ENCODE assay signal across 8 mouse cellular contexts in the genomic region with DNA sequence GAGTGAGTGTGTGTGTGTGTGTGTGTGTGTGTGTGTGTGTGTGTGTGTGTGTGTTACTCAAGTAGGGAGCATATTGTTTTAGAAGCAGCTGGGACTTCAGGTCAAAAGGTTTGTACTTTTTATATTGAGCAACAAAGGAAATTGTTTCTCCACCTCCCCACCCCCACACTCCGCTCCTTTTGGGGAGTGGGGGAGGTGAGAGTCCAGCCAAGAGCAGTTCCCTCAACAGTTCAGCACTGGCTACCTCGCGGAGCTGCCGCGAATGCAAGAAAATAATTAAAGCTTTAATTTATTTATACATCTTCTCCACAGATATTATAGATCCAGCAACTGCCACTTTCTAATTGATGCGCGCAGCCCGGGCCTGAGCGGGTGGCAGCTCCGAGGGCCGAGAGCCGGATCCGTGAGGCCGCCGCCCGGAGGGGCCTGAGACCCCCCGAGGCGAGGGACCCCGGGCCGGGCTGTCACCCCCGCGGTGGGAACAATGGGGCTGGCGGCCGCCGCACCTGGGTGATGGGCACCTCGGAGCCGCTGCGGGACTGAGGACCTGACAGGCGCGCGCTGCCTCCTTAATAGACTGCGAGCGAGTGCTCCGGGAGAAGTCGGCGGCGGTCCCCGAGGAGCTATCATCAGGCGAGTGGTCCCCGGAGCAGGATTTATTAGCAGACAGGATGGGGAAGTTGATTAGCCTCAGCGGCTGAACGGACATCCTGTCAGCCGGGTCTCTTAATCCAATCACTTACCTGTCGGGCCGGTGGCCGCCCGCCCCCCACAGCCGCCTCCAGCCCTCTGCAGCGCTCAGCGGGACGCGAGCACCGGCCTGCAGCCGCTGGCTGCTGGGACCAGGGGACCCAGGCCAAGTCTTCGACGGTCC.
A peak's percentile ranks its signal among the peaks of the same experiment; 100 is the strongest.
DNase-seq lines count a peak whose midpoint lies in the region; ATAC-seq lines count a peak whose summit lies in the region.

No protein-coding gene starts in this region.

- H3K9me3 ChIP-seq in limb, embryonic 11.5 days (ENCODE audit: control insufficient read depth, low read length): no peaks in the 10 kb centered on the region

- H3K4me3 ChIP-seq in limb, embryonic 11.5 days (ENCODE audit: low read depth, low read length): peak overlapping the region; percentile 47

- no peaks in the 10 kb centered on the region for H3K36me3 ChIP-seq in limb, embryonic 11.5 days (ENCODE audit: control insufficient read depth, insufficient read depth, low read length)

- DNase-seq in cerebellum, postnatal 10 days: peak; percentile 35 to 42
- DNase-seq in cerebellum, adult 8-10 months: no peak
- peak; percentile 13 for DNase-seq in right cerebral cortex, postnatal 25 days
- no peak for DNase-seq in right cerebral cortex, adult 18-20 months
- DNase-seq in limb, embryonic 11.5 days (ENCODE audit: low spot score): peak; percentile 65
- DNase-seq in retina, embryonic 14.5 days (ENCODE audit: low spot score): peak; percentile 51
- no peak for DNase-seq in left cerebral cortex, adult 18-20 months (ENCODE audit: low spot score in 2 of 2)
- DNase-seq in frontal cortex, postnatal 14 days (ENCODE audit: low spot score in 2 of 2): no peak

- no peak for ATAC-seq in limb, embryonic 11.5 days (ENCODE audit: insufficient number of reproducible peaks, low FRiP score, low TSS enrichment, low read depth)

- under 1% methylated on average over 51 of the region's 56 CpGs for WGBS in limb, embryonic 11.5 days

- H3K27ac ChIP-seq in limb, embryonic 11.5 days (replicated peaks; ENCODE audit: low read depth, low read length): no peak overlapping the region

- H3K9ac ChIP-seq in limb, embryonic 11.5 days (ENCODE audit: low read length): peak overlapping the region; percentile 19; the same call in 1 of the 2 replicates

- H3K27me3 ChIP-seq in limb, embryonic 11.5 days (ENCODE audit: control insufficient read depth, insufficient read depth, low read length): peaks cover 7% of the 10 kb centered on the region

- H3K4me1 ChIP-seq in limb, embryonic 11.5 days (ENCODE audit: control insufficient read depth, insufficient read depth, low read length): peaks cover 2% of the 10 kb centered on the region; the same call in 1 of the 2 replicates

- peak overlapping the region; percentile 92 for H3K4me2 ChIP-seq in limb, embryonic 11.5 days (ENCODE audit: low read depth, severe bottlenecking)

Comparison
In these comparisons a context has a peak if more than half of its experiments do, and no peak if none do; other contexts are left out.
1. DNase-seq: peak in cerebellum, postnatal 10 days (2 of 2), right cerebral cortex, postnatal 25 days (single experiment), limb, embryonic 11.5 days (single experiment) and retina, embryonic 14.5 days (single experiment); none in cerebellum, adult 8-10 months (single experiment), right cerebral cortex, adult 18-20 months (single experiment), left cerebral cortex, adult 18-20 months (0 of 2) and frontal cortex, postnatal 14 days (0 of 2).